Mouse (Mus musculus): ENCODE results near the gene Pmvk. TPM values are rescaled to one million over a fixed set of nuclear protein-coding genes. Genes with fewer than 3 reads are reported as not detected.
A peak's percentile ranks its signal among the peaks of the same experiment; 100 is the strongest.

Pmvk gene
- polyA plus RNA-seq, 1 experiment from 2014 or later = 57.0 TPM

GRCm38 (mm10) chr3:89430171-89431159, 23.9 kb upstream of the Pmvk start, which contains the start of gene Pygo2:
Pygo2 (plus strand) TSS chr3:89430214.
- Histone ChIP-seq H3K9me3 (no peaks in the 10 kb centered on the region), H3K27ac (peak within 1 kb of the TSS; percentile 89), H3K4me2 (replicated peaks) (peak within 1 kb of the TSS; percentile 76), H3K36me3 (peaks cover 53% of the 10 kb centered on the region), H3K9ac (peak within 1 kb of the TSS; percentile 93), H3K4me1 (peaks cover 10% of the 10 kb centered on the region), H3K4me3 (peak within 1 kb of the TSS; percentile 91), H3K27me3 (no peaks in the 10 kb centered on the region)
- 3% methylated on average over 65 of the region's 68 CpGs for WGBS
- ATAC-seq (ENCODE audit: insufficient number of reproducible peaks, insufficient read depth, low FRiP score, low TSS enrichment) = peak; percentile 98

- Histone ChIP-seq H3K9me3 (no peaks in the 10 kb centered on the region), H3K4me3 (no peak overlapping the region), H3K27me3 (no peaks in the 10 kb centered on the region), H3K4me2 (replicated peaks) (no peak overlapping the region), H3K36me3 (peaks cover 32% of the 10 kb centered on the region), H3K4me1 (peaks cover 16% of the 10 kb centered on the region), H3K9ac (no peak overlapping the region), H3K27ac (no peak overlapping the region)
- WGBS = 86% methylated on average over 8 of the region's 8 CpGs
- no peak for ATAC-seq (ENCODE audit: insufficient number of reproducible peaks, insufficient read depth, low FRiP score, low TSS enrichment)
Measured at GRCm38 (mm10) chr3:89432606-89433005, 21.7 kb upstream of the Pmvk start.

GRCm38 (mm10) chr3:89434532-89434931, 19.8 kb upstream of the Pmvk start:
- 84% methylated on average over 11 of the region's 11 CpGs for WGBS
- Histone ChIP-seq H3K27ac (peak overlapping the region; percentile 42; the same call in 1 of the 2 replicates), H3K9ac (no peak overlapping the region), H3K9me3 (no peaks in the 10 kb centered on the region), H3K27me3 (no peaks in the 10 kb centered on the region), H3K36me3 (peaks cover 27% of the 10 kb centered on the region), H3K4me1 (peaks cover 16% of the 10 kb centered on the region), H3K4me3 (no peak overlapping the region), H3K4me2 (replicated peaks) (no peak overlapping the region)
- ATAC-seq (ENCODE audit: insufficient number of reproducible peaks, insufficient read depth, low FRiP score, low TSS enrichment) = no peak

- peak overlapping the region; percentile 42; the same call in 1 of the 2 replicates for H3K27ac ChIP-seq
- H3K9me3 ChIP-seq = no peaks in the 10 kb centered on the region
- no peaks in the 10 kb centered on the region for H3K27me3 ChIP-seq
- WGBS = 49% methylated on average over 7 of the region's 7 CpGs
- peaks cover 16% of the 10 kb centered on the region for H3K4me1 ChIP-seq
- peaks cover 27% of the 10 kb centered on the region for H3K36me3 ChIP-seq
- no peak overlapping the region for H3K4me2 ChIP-seq (replicated peaks)
- no peak overlapping the region for H3K9ac ChIP-seq
- no peak overlapping the region for H3K4me3 ChIP-seq
- ATAC-seq (ENCODE audit: insufficient number of reproducible peaks, insufficient read depth, low FRiP score, low TSS enrichment) = no peak
Measured at GRCm38 (mm10) chr3:89435041-89435440, 19.3 kb upstream of the Pmvk start.

- peaks cover 9% of the 10 kb centered on the region for H3K4me1 ChIP-seq
- ATAC-seq (ENCODE audit: insufficient number of reproducible peaks, insufficient read depth, low FRiP score, low TSS enrichment) = peak; percentile 80
- peak within 1 kb of the TSS; percentile 48 for H3K4me3 ChIP-seq
- H3K4me2 ChIP-seq (replicated peaks) = peak within 1 kb of the TSS; percentile 61
- no peaks in the 10 kb centered on the region for H3K9me3 ChIP-seq
- H3K36me3 ChIP-seq = peaks cover 29% of the 10 kb centered on the region
- WGBS = 6% methylated on average over 16 of the region's 16 CpGs
- peak within 1 kb of the TSS; percentile 60 for H3K9ac ChIP-seq
- H3K27me3 ChIP-seq = no peaks in the 10 kb centered on the region
- peak within 1 kb of the TSS; percentile 80 for H3K27ac ChIP-seq
Measured at GRCm38 (mm10) chr3:89436176-89437113, 17.9 kb upstream of the Pmvk start, which contains the start of gene Pbxip1. Pbxip1 (plus strand) TSS chr3:89436706.

- peak overlapping the region; percentile 80 for H3K27ac ChIP-seq
- no peak for ATAC-seq (ENCODE audit: insufficient number of reproducible peaks, insufficient read depth, low FRiP score, low TSS enrichment)
- no peaks in the 10 kb centered on the region for H3K9me3 ChIP-seq
- H3K9ac ChIP-seq = peak overlapping the region; percentile 60
- H3K4me1 ChIP-seq = peaks cover 6% of the 10 kb centered on the region
- H3K4me2 ChIP-seq (replicated peaks) = peak overlapping the region; percentile 61
- WGBS = 34% methylated on average over 5 of the region's 5 CpGs
- H3K27me3 ChIP-seq = no peaks in the 10 kb centered on the region
- H3K36me3 ChIP-seq = peaks cover 27% of the 10 kb centered on the region
- peak overlapping the region; percentile 48 for H3K4me3 ChIP-seq
Measured at GRCm38 (mm10) chr3:89437269-89437668, 17.1 kb upstream of the Pmvk start.

- no peak for ATAC-seq (ENCODE audit: insufficient number of reproducible peaks, insufficient read depth, low FRiP score, low TSS enrichment)
- no peak overlapping the region for H3K27ac ChIP-seq
- H3K9me3 ChIP-seq = no peaks in the 10 kb centered on the region
- H3K27me3 ChIP-seq = no peaks in the 10 kb centered on the region
- 94% methylated on average over 2 of the region's 2 CpGs for WGBS
- H3K9ac ChIP-seq = no peak overlapping the region
- H3K4me1 ChIP-seq = peaks cover 6% of the 10 kb centered on the region
- H3K4me2 ChIP-seq (replicated peaks) = no peak overlapping the region
- H3K4me3 ChIP-seq = no peak overlapping the region
- peaks cover 20% of the 10 kb centered on the region for H3K36me3 ChIP-seq
Measured at GRCm38 (mm10) chr3:89440691-89441090, 13.7 kb upstream of the Pmvk start.

GRCm38 (mm10) chr3:89448720-89449537, 5.4 kb upstream of the Pmvk start:
- Histone ChIP-seq H3K9ac (no peak overlapping the region), H3K36me3 (peaks cover 23% of the 10 kb centered on the region), H3K4me1 (0 out of 2 replicates have a peak, but pooled peaks cover 7% of the 10 kb centered on the region), H3K9me3 (no peaks in the 10 kb centered on the region), H3K27ac (no peak overlapping the region), H3K27me3 (no peaks in the 10 kb centered on the region), H3K4me3 (no peak overlapping the region), H3K4me2 (replicated peaks) (no peak overlapping the region)
- ATAC-seq (ENCODE audit: insufficient number of reproducible peaks, insufficient read depth, low FRiP score, low TSS enrichment) = no peak
- WGBS = 68% methylated on average over 13 of the region's 13 CpGs

GRCm38 (mm10) chr3:89449541-89449940, 4.8 kb upstream of the Pmvk start:
- Histone ChIP-seq H3K27me3 (no peaks in the 10 kb centered on the region), H3K36me3 (peaks cover 20% of the 10 kb centered on the region), H3K9ac (no peak overlapping the region), H3K9me3 (no peaks in the 10 kb centered on the region), H3K4me2 (replicated peaks) (no peak overlapping the region), H3K4me1 (0 out of 2 replicates have a peak, but pooled peaks cover 7% of the 10 kb centered on the region), H3K4me3 (no peak overlapping the region), H3K27ac (no peak overlapping the region)
- no peak for ATAC-seq (ENCODE audit: insufficient number of reproducible peaks, insufficient read depth, low FRiP score, low TSS enrichment)
- 50% methylated on average over 7 of the region's 7 CpGs for WGBS

- Histone ChIP-seq H3K27ac (no peak overlapping the region), H3K9me3 (no peaks in the 10 kb centered on the region), H3K4me2 (replicated peaks) (no peak overlapping the region), H3K4me3 (no peak overlapping the region), H3K36me3 (peaks cover 5% of the 10 kb centered on the region; the same call in 1 of the 2 replicates), H3K9ac (no peak overlapping the region), H3K27me3 (no peaks in the 10 kb centered on the region), H3K4me1 (0 out of 2 replicates have a peak, but pooled peaks cover 7% of the 10 kb centered on the region)
- 89% methylated on average over 1 of the region's 1 CpGs for WGBS
- no peak for ATAC-seq (ENCODE audit: insufficient number of reproducible peaks, insufficient read depth, low FRiP score, low TSS enrichment)
Measured at GRCm38 (mm10) chr3:89451916-89452315, 2.4 kb upstream of the Pmvk start.
